ENCODE assay signal across 8 mouse cellular contexts in the genomic region with DNA sequence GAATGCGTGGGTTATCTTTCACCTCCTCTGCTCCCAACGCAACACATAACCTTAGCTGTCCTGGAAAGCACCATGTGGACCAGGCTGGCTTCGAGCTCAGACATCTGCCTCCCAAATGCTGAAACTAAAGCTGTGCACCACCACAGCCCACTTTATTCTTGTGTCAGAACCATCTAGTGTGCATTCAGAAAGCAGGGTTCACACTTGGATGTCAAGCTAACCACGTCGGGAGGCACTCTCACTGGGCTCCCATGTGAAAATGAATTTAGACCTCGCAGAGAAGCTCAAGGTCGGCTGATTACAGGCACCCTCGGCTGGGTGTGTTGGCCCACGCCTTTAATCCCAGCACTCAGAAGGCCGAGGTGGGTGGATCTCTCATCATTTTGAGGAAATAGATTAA. TPM values are rescaled to one million over a fixed set of nuclear protein-coding genes. Genes with fewer than 3 reads are reported as not detected.
DNase-seq lines count a peak whose midpoint lies in the region; ATAC-seq lines count a peak whose summit lies in the region.

No protein-coding gene starts in this region.

- WGBS in kidney, embryonic 14.5 days = 7% methylated on average over 10 of the region's 10 CpGs
- 22% methylated on average over 10 of the region's 10 CpGs for WGBS in hindbrain, embryonic 10.5 days
- 17% methylated on average over 10 of the region's 10 CpGs for WGBS in midbrain, embryonic 11.5 days

- no peaks in the 10 kb centered on the region for H3K9me3 ChIP-seq in kidney, embryonic 14.5 days (ENCODE audit: control insufficient read depth, low read length)
- no peaks in the 10 kb centered on the region for H3K9me3 ChIP-seq in hindbrain, embryonic 10.5 days
- no peaks in the 10 kb centered on the region for H3K9me3 ChIP-seq in midbrain, embryonic 11.5 days (ENCODE audit: control insufficient read depth, low read length)

- no peak for ATAC-seq in kidney, embryonic 14.5 days (ENCODE audit: low FRiP score, low TSS enrichment)
- no peak for ATAC-seq in midbrain, embryonic 11.5 days (ENCODE audit: low FRiP score)

- DNase-seq in kidney, adult 8-10 months = no peak
- DNase-seq in R1 (ENCODE audit: low read depth, low spot score) = peak; percentile 30
- DNase-seq in hindbrain, embryonic 10.5 days (ENCODE audit: low spot score) = no peak
- no peak for DNase-seq in midbrain, embryonic 11.5 days (ENCODE audit: low spot score, missing footprints)
- DNase-seq in urinary bladder, postnatal 4 days (ENCODE audit: low spot score in 2 of 2) = no peak
- no peak for DNase-seq in kidney, postnatal 4 days
- DNase-seq in adrenal gland, postnatal 4 days (ENCODE audit: low spot score in 2 of 2) = no peak

- H3K9ac ChIP-seq in kidney, embryonic 14.5 days (ENCODE audit: low read depth, low read length) = peak overlapping the region; percentile 99
- H3K9ac ChIP-seq in midbrain, embryonic 11.5 days (ENCODE audit: low read length) = peak overlapping the region; percentile 87

- H3K36me3 ChIP-seq in kidney, embryonic 14.5 days (ENCODE audit: control insufficient read depth, insufficient read depth, low read length) = peaks cover 50% of the 10 kb centered on the region
- peaks cover 54% of the 10 kb centered on the region for H3K36me3 ChIP-seq in hindbrain, embryonic 10.5 days
- peaks cover 16% of the 10 kb centered on the region; the same call in 1 of the 2 replicates for H3K36me3 ChIP-seq in midbrain, embryonic 11.5 days (ENCODE audit: control insufficient read depth, insufficient read depth, low read length)

- H3K27me3 ChIP-seq in kidney, embryonic 14.5 days (ENCODE audit: control insufficient read depth, insufficient read depth, low read length) = no peaks in the 10 kb centered on the region
- H3K27me3 ChIP-seq in hindbrain, embryonic 10.5 days (ENCODE audit: insufficient read depth, poor library complexity, severe bottlenecking) = no peaks in the 10 kb centered on the region
- no peaks in the 10 kb centered on the region for H3K27me3 ChIP-seq in midbrain, embryonic 11.5 days (ENCODE audit: control insufficient read depth, insufficient read depth, low read length)

- H3K4me2 ChIP-seq in kidney, embryonic 14.5 days (replicated peaks; ENCODE audit: low read depth, low read length) = peak overlapping the region; percentile 95
- peak overlapping the region; percentile 89 for H3K4me2 ChIP-seq in midbrain, embryonic 11.5 days

- peaks cover 13% of the 10 kb centered on the region; the same call in 1 of the 2 replicates for H3K4me1 ChIP-seq in kidney, embryonic 14.5 days (ENCODE audit: control insufficient read depth, insufficient read depth, low read length)
- peaks cover 29% of the 10 kb centered on the region for H3K4me1 ChIP-seq in hindbrain, embryonic 10.5 days (replicated peaks)
- peaks cover 14% of the 10 kb centered on the region for H3K4me1 ChIP-seq in midbrain, embryonic 11.5 days (ENCODE audit: control insufficient read depth, insufficient read depth, low read length)

- no peak overlapping the region for H3K27ac ChIP-seq in kidney, embryonic 14.5 days (ENCODE audit: low read depth, low read length)
- H3K27ac ChIP-seq in hindbrain, embryonic 10.5 days = peak overlapping the region; percentile 95
- H3K27ac ChIP-seq in midbrain, embryonic 11.5 days (ENCODE audit: low read depth, low read length) = no peak overlapping the region

- H3K4me3 ChIP-seq in kidney, embryonic 14.5 days (ENCODE audit: low read length) = peak overlapping the region; percentile 98
- peak overlapping the region; percentile 99 for H3K4me3 ChIP-seq in hindbrain, embryonic 10.5 days
- peak overlapping the region; percentile 65 for H3K4me3 ChIP-seq in midbrain, embryonic 11.5 days (ENCODE audit: low read depth, low read length)

RNA-seq across cellular contexts. Expression of a gene that starts 1.2 kb away (rescaled TPM):
- polyA plus RNA-seq in kidney, embryonic 14.5 days (2014; fragmentation: Nextera tagmentation; extraction: Ambion mirVana) = 1,503 and 2,103 TPM in 2 replicates
- 1,093 and 1,176 TPM in 2 replicates for polyA plus RNA-seq in hindbrain, embryonic 10.5 days (2016; fragmentation: Nextera tagmentation; extraction: Ambion mirVana)
- polyA plus RNA-seq in midbrain, embryonic 11.5 days (2014; fragmentation: Nextera tagmentation; extraction: Ambion mirVana) = 1,045 and 1,155 TPM in 2 replicates
- total RNA-seq in adrenal gland, postnatal 4 days (2021) = 1,000 to 10,000 TPM; 1,568 to 1,571 TPM
